Mouse (Mus musculus) right cerebral cortex, adult 18-20 months (tissue): ENCODE measurements around the gene Csnk1g1.
A peak's percentile ranks its signal among the peaks of the same experiment; 100 is the strongest.

Source experiments
- DNase-seq: peaks from one replicate; pipeline ENCODE4 v3.0.0; 2022; ENCODE audit warnings: mixed read lengths

The Csnk1g1 gene

DNA sequence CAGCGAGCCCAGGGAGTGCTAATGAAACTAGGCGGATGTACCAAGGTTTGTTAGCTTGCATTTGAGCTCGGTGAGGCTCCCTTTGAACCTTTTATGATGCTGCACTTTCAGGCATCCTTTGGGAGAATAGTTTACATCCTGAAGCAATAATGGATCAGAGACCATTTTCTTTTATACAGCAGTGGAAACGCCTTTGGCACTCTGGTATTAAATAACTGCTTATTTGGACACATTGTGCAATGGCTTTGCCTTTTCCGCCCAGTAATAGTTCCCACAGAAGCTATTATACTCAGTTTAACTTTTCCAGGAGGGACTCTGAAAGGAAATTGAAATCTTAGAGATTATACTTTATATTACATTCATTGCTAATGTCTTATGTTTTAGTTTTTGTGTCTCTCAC lies 90.2 kb downstream of the Csnk1g1 start:
- DNase-seq: no peak

DNA sequence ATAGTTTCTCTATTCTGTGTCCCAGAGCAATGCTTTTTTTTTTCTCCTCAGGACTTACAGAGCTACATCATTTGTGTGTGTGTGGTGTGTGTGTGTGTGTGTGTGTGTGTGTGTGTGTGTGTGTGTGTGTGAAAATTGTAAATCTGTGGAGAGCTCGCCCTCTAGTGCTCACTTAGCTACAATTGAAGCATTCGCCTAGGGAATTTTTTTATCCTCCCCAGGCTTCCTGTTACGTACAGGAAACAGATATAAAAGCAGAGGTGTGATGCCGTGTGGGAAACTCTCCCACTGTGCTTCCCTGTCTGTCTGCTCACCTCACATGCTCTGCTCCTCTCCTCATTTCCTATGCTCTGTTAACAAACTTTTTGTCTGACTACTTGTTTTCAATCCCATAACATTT lies 95.7 kb downstream of the Csnk1g1 start:
- DNase-seq: peak; percentile 50

DNA sequence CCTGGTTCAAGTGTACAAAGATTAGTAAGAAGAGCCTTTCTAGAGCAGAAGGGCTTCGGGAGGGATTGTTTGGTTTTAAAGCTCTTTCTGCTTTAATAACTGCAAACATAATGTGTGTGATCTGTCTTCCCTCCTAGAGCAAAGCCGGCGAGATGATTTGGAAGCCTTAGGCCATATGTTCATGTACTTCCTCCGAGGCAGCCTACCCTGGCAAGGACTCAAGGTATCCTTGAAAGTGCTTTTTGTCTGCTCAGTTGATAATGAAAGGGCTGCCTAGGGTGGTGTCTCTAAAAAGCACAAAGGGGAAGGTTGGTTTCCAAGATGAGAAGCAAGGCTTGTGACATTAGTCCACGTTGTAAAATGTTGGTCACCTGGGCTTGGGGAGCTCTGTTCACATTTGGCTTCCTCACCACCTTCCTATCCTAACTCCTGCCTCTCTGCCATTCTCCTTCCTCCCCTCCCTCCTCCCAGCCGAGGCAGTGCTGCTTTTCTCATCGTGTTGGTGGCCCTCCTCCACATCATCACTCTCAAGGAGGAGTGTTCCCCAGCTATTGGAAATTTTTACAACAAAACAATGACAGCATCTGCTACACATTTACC lies 99.0 kb downstream of the Csnk1g1 start:
- DNase-seq: peak; percentile 81

GRCm38 (mm10) chr9:66020601-66021000 lies 111.9 kb downstream of the Csnk1g1 start:
- no peak for DNase-seq

DNA sequence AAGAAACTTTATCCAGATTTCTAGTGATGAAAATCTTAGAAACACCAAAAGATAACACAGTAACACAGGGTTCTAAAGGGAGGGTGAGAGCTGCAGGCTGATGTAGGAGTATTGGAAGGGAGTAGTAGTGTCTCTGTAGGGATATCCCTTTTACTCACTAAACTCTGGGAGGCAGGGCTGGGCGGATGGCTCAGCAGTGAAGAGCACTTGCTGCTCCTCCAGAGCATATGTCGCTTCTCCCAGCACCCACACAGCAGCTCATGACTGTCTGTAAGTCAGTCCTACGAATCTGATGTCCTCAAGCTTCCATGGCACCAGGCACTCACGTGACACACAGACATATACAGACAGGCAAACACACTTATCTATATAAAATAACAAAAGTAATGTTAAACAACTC lies 129.4 kb downstream of the Csnk1g1 start:
- DNase-seq: peak; percentile 80

DNA sequence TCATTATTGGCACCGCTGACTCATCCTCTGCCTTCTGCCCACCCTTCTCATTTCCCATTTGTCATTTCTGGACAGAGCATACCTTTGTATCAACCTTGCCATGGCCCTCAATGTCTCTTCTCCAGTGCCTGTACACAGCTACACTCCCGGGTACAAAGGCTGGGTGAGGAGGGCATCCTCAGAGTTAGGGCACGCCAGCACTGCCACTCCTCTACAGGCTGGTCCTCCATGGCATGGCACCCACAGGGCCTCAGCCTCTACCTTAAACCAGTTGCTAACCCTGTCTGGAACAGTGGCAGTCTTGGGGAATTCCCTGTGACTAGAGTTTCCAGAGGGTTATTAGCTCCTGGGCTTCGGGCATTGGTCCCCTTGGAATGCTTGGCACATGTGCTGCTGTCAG lies 129.9 kb downstream of the Csnk1g1 start:
- DNase-seq: no peak

DNA sequence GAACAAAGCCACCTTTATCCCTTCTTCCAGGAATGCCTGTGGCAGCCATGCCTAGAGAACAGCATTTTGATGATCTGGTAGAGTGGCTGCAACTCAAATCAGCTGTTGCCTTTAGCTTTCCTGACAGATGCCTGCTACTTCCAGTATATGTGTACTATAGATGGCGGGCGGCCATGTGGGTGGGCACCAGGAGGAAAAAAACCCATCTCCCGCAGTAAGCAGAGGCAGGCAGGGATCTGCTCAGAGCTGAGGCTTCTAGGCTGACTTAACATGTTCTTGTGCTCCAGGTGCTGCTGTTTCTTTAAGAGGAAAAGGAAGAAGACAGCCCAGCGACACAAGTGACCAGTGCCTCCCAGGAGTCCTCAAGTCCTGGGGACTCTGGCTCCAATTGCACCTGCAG lies 130.6 kb downstream of the Csnk1g1 start:
- DNase-seq: peak; percentile 51

GRCm38 (mm10) chr9:66040801-66041200 lies 132.1 kb downstream of the Csnk1g1 start:
- peak; percentile 42 for DNase-seq

DNA sequence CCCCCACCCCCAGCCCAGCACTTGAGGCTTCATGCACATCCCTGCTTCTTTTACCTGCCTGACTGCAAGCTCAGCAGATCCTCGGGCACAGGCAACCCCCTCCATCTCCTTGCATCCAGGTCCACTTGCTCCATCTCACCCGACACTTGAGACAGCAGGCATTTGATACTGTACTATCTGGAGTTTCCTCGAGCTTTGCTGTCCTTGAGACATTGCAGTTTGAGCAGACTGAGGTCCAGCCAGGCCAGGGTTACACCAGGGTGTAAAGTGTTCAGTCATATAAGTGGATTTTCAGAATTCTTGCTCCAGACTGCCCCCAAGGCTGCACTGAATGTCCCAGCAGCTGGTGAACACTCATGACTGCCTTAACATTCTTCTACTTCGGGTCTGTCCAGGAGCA lies 133.6 kb downstream of the Csnk1g1 start:
- DNase-seq: no peak

DNA sequence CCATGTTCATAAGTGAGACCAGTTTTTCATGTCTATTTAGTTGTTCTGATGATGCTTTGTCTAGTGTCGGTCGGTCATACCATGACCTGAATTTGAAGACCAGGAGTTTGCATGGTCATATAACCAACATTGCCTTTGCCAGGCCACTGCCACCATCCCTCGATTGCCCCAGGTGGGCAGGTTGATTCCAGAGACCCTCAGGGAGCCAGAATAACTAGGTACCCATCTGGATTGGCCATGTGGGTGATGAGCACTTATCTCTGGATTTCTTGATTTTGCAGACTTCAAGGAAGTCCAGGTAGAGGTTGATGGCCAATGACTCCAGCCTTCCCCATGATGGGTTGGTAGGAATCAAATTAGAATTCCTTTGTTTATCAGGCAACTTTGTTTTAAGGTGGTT lies 134.5 kb downstream of the Csnk1g1 start:
- DNase-seq: no peak

- no peak for DNase-seq
Measured at GRCm38 (mm10) chr9:66049931-66050601, 141.3 kb downstream of the Csnk1g1 start.

DNA sequence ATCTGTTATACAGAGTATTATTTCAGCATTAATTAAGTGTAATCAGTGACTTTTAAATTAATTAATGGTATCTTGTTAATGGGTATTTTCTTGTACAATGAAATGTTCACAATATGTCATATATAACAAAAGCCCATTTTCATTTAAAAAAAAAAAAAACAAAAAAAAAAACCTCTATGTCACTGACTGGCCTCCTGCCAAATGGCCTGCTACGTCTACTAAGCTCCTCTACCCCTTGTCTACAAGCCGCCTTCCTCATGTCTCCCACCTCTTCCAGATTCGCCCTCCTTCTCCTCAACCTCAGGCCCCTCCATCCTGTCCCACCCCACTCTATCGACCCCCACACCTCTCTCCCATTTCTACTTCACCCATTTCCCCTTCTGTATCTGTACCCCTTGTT lies 142.8 kb downstream of the Csnk1g1 start:
- DNase-seq: no peak

GRCm38 (mm10) chr9:66052731-66053130 lies 144.0 kb downstream of the Csnk1g1 start:
- DNase-seq: no peak

DNA sequence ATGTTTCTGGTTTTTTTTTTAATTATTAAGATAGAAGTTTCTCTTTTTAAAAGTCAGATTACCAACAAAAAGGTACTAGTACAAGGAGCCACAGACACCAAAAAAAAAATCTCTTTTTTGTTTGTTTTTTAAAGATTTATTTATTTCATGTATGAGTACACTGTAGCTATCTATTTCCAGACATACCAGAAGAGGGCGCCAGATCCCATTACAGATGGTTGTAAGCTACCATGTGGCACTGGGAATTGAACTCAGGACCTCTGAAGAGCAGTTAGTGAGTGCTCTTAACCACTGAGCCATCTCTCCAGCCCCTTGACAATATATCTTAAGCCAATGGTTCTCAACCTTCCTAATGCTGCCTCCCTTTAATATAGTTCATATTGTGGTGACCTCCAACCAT lies 144.9 kb downstream of the Csnk1g1 start:
- DNase-seq: no peak

DNA sequence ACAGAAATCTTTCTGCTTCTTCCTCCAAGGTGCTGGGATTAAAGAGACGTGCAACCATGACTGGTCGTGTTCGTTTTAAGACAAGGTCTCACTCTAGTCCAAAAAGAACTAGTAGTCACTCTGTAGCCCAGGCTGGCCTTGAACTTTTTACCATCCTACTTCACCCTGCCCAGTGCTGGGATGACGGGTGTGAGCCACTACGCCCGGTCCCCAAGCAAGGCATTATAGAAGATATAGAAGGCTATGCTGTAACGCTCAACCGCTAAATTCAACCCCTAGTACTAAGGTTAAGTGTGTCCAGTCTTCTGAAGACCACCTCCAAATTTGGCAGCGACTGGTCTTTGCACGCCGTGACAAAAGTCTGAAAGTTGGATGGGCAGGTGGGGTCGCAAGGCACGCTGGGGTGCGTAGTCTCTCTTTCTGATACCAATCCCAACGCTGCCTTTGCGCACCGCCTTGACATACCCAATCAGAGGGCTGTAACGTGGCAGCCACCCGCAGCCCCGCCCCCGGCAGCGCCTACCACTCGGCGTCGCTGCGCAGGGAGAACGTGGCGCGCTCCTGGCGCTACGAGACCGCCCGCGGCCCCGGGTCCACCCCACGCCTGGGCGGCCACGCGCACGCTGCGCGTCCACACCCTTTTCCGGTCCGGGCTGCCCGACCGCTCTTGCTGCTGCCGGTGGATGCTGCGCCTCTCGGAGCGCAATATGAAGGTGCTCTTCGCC lies 151.0 kb downstream of the Csnk1g1 start, which contains the start of gene Ppib:
Gene Ppib (plus strand): TSS at position 640 of the 725 bp plus-strand sequence.
- peak; percentile 99 for DNase-seq

DNA sequence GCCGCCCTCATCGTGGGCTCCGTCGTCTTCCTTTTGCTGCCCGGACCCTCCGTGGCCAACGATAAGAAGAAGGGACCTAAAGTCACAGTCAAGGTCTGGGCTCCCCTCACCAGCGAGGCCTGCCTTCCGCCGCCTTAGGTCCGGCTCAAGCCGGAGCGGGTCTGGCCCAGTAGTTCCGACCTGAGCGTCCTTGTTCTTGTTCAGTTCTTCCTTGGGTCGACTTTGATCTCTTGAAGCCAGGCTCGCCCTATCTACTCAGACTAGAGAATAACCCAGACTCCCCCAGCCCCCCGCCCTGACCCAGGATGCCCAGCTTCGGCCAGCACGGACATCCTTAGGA lies 151.6 kb downstream of the Csnk1g1 start:
- DNase-seq: no peak

GRCm38 (mm10) chr9:66060986-66061385 lies 152.3 kb downstream of the Csnk1g1 start:
- no peak for DNase-seq

- DNase-seq: no peak
Measured at GRCm38 (mm10) chr9:66061656-66062055, 152.9 kb downstream of the Csnk1g1 start.

GRCm38 (mm10) chr9:66063446-66063845 lies 154.7 kb downstream of the Csnk1g1 start:
- no peak for DNase-seq

- no peak for DNase-seq
Measured at GRCm38 (mm10) chr9:66064316-66064715, 155.6 kb downstream of the Csnk1g1 start.

- DNase-seq: no peak
Measured at GRCm38 (mm10) chr9:66066791-66067190, 158.1 kb downstream of the Csnk1g1 start.

- no peak for DNase-seq
Measured at GRCm38 (mm10) chr9:66067542-66067941, 158.8 kb downstream of the Csnk1g1 start.

DNA sequence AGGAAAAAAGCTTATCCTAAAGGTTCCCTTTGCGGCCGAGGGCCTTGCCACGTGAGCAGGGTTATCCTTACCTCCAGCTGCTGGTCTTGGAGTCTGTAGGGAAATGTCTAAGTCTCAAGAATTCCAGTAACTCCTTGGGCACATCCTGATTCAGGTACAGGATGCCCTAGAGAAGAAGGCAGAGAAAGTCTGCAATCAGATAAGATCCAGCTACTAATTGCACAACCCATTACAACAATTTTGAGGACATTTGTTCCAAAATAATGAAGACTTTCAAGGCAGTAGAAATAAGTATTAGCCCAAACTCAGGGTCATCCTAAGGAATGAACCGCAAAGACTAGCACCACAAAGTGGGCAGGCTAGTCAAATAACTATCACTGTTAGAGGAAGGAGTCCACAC lies 159.3 kb downstream of the Csnk1g1 start:
- DNase-seq: no peak

- DNase-seq: peak; percentile 27
Measured at GRCm38 (mm10) chr9:66068971-66069391, 160.3 kb downstream of the Csnk1g1 start.
